Mouse (Mus musculus): ENCODE measurements at regions not wholly inside any gene's neighbourhood (a gene's known extent, or its start where the extent isn't known, plus 50 kb on each side); places are given as distances from the start of the nearest gene placed in this dataset.

DNA sequence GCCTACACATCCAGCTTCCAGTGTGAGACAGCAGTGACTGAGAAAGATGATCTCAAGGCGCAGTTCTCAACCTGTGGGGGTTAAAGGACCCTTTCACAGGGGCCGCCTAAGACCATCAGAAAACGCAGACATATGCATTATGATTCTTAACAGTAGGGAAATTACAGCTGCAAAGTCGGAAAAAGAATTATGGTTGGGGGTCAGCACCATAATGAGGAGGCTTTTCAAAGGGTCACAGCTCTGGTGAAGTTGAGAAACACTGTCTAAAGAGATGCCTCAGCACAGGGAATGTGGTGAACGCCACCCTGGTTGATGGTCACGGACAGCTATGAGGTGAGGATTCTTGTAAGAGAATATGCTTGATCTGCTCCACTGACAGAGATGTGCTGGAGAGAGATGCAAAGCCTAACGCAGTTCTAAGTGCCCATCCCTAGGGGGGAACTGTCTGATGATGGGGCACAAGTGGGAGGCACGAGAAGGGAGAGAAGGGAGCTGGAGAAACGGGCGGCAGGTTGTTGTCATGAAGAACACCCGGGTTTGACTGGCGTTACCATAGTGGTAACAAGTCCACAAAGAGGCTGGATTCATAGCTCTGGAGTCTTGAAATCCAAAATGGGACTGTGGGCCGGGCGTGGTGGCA, 172.3 kb downstream of the Ifng start:
- H3K9ac ChIP-seq (ENCODE audit: insufficient read depth, low read depth), result no peak overlapping the region
- H3K79me2 ChIP-seq (replicated peaks; ENCODE audit: control insufficient read depth, extremely low read depth, insufficient read depth, poor library complexity, severe bottlenecking), result no peaks in the 10 kb centered on the region
- in situ Hi-C loops (cut with MboI; ENCODE audit: low pct_ligation_motif_present, low pct_unique_long_range_greater_than_20kb, low sequenced_read_pairs), result no loop called here
- no peaks in the 10 kb centered on the region for H3K27me3 ChIP-seq (replicated peaks)
- H3K4me2 ChIP-seq (ENCODE audit: insufficient read depth, low read depth, poor library complexity, severe bottlenecking), result no peak overlapping the region
- no peak overlapping the region for H3K27ac ChIP-seq (ENCODE audit: insufficient read depth, low read depth)
- no peak for DNase-seq (ENCODE audit: extremely low read depth)
- H3K4me3 ChIP-seq (replicated peaks in 1 of 3; ENCODE audit: low read depth in 2 of 3, low read length in 2 of 3, poor library complexity in 1 of 3), result no peak overlapping the region
- no peaks in the 10 kb centered on the region for H3K36me3 ChIP-seq (replicated peaks in 1 of 2; ENCODE audit: control insufficient read depth in 1 of 2, insufficient read depth in 1 of 2, low read length in 1 of 2)
- H3K4me1 ChIP-seq (ENCODE audit: control insufficient read depth in 1 of 2, insufficient read depth in 2 of 2), result peaks cover 0 to 5% of the 10 kb centered on the region in 2 experiments; a peak in 2 of 4 replicates
- TF ChIP-seq NRF1 (IDR thresholded peaks at IDR 0.05; ENCODE audit: low read depth, low read length) (no peak), KAT2A (IDR thresholded peaks at IDR 0.05; ENCODE audit: insufficient replicate concordance, low read length) (no peak), CHD1 (IDR thresholded peaks at IDR 0.05; ENCODE audit: low read depth, low read length) (no peak), POLR2A (IDR thresholded peaks at IDR 0.05; ENCODE audit: low read depth, low read length) (no peak), NELFE (IDR thresholded peaks at IDR 0.05; ENCODE audit: low read depth, low read length) (no peak), JUN (IDR thresholded peaks at IDR 0.05; ENCODE audit: insufficient read depth, low read depth, low read length) (no peak), HCFC1 (IDR thresholded peaks at IDR 0.05; ENCODE audit: low read depth, low read length) (no peak), IRF4 (IDR thresholded peaks at IDR 0.05; ENCODE audit: low read depth, low read length) (no peak), ELF1 (IDR thresholded peaks at IDR 0.05; ENCODE audit: low read depth, low read length) (no peak), MXI1 (IDR thresholded peaks at IDR 0.05; ENCODE audit: low read depth, low read length) (no peak), RAD21 (IDR thresholded peaks at IDR 0.05; ENCODE audit: low read depth, low read length) (no peak), PAX5 (IDR thresholded peaks at IDR 0.05; ENCODE audit: low read length) (no peak), MAX (IDR thresholded peaks at IDR 0.05; ENCODE audit: low read length) (no peak), GABPA (IDR thresholded peaks at IDR 0.05; ENCODE audit: insufficient replicate concordance, low read depth, low read length) (no peak), USF2 (conservative IDR thresholded peaks at IDR 0.05; ENCODE audit: low read depth, low read length) (no peak), ETS1 (conservative IDR thresholded peaks at IDR 0.05; ENCODE audit: low read depth, low read length) (no peak), USF1 (IDR thresholded peaks at IDR 0.05; ENCODE audit: low read depth, low read length) (no peak), TBP (conservative IDR thresholded peaks at IDR 0.05; ENCODE audit: low read depth, low read length) (no peak), RCOR1 (conservative IDR thresholded peaks at IDR 0.05; ENCODE audit: low read depth, low read length) (no peak)
- no peaks in the 10 kb centered on the region for H3K9me3 ChIP-seq (replicated peaks; ENCODE audit: low read length)
- dilution Hi-C loops (cut with MboI; ENCODE audit: extremely low pct_ligation_motif_present, extremely low pct_unique_long_range_greater_than_20kb, low sequenced_read_pairs), result no loop called here

- H3K9me3 ChIP-seq (replicated peaks; ENCODE audit: low read length), result no peaks in the 10 kb centered on the region
- H3K27ac ChIP-seq (ENCODE audit: insufficient read depth, low read depth), result no peak overlapping the region
- DNase-seq (ENCODE audit: extremely low read depth), result no peak
- H3K4me2 ChIP-seq (ENCODE audit: insufficient read depth, low read depth, poor library complexity, severe bottlenecking), result no peak overlapping the region
- no peak for TF ChIP-seq USF2 (conservative IDR thresholded peaks at IDR 0.05; ENCODE audit: low read depth, low read length)
- no peak for TF ChIP-seq NELFE (IDR thresholded peaks at IDR 0.05; ENCODE audit: low read depth, low read length)
- TF ChIP-seq UBTF (IDR thresholded peaks at IDR 0.05; ENCODE audit: low read depth, low read length), result no peak
- no peak for TF ChIP-seq MXI1 (IDR thresholded peaks at IDR 0.05; ENCODE audit: low read depth, low read length)
- TF ChIP-seq KAT2A (IDR thresholded peaks at IDR 0.05; ENCODE audit: insufficient replicate concordance, low read length), result no peak
- no peak for TF ChIP-seq PAX5 (IDR thresholded peaks at IDR 0.05; ENCODE audit: low read length)
- TF ChIP-seq E2F4 (IDR thresholded peaks at IDR 0.05; ENCODE audit: insufficient replicate concordance, low read depth, low read length), result no peak
- TF ChIP-seq POLR2A (IDR thresholded peaks at IDR 0.05; ENCODE audit: low read depth, low read length), result no peak
- TF ChIP-seq CHD1 (IDR thresholded peaks at IDR 0.05; ENCODE audit: low read depth, low read length), result no peak
- TF ChIP-seq ZNF384 (IDR thresholded peaks at IDR 0.05; ENCODE audit: low read depth, low read length), result no peak
- TF ChIP-seq CTCF (conservative IDR thresholded peaks at IDR 0.05 in 1 of 2, IDR thresholded peaks at IDR 0.05 in 1 of 2; ENCODE audit: low read depth in 2 of 2, low read length in 2 of 2), result no peak
- no peak for TF ChIP-seq JUND (conservative IDR thresholded peaks at IDR 0.05; ENCODE audit: low read depth, low read length)
- TF ChIP-seq MEF2A (IDR thresholded peaks at IDR 0.05; ENCODE audit: borderline replicate concordance, low read depth, low read length), result no peak
- in situ Hi-C loops (cut with MboI; ENCODE audit: low pct_ligation_motif_present, low pct_unique_long_range_greater_than_20kb, low sequenced_read_pairs), result no loop called here
- H3K79me2 ChIP-seq (replicated peaks; ENCODE audit: control insufficient read depth, extremely low read depth, insufficient read depth, poor library complexity, severe bottlenecking), result no peaks in the 10 kb centered on the region
- H3K36me3 ChIP-seq (replicated peaks in 1 of 2; ENCODE audit: control insufficient read depth in 1 of 2, insufficient read depth in 1 of 2, low read length in 1 of 2), result no peaks in the 10 kb centered on the region
- dilution Hi-C loops (cut with MboI; ENCODE audit: extremely low pct_ligation_motif_present, extremely low pct_unique_long_range_greater_than_20kb, low sequenced_read_pairs), result no loop called here
- H3K9ac ChIP-seq (ENCODE audit: insufficient read depth, low read depth), result no peak overlapping the region
- no peak overlapping the region for H3K4me3 ChIP-seq (replicated peaks in 1 of 3; ENCODE audit: low read depth in 2 of 3, low read length in 2 of 3, poor library complexity in 1 of 3)
- H3K27me3 ChIP-seq (replicated peaks), result no peaks in the 10 kb centered on the region
- H3K4me1 ChIP-seq (ENCODE audit: control insufficient read depth in 1 of 2, insufficient read depth in 2 of 2), result peaks cover 0 to 5% of the 10 kb centered on the region in 2 experiments; a peak in 1 of 4 replicates
Measured at GRCm38 (mm10) chr10:118614251-118614865, 173.5 kb downstream of the Ifng start.
